Mouse (Mus musculus) cortical plate, adult 2 months (tissue): ENCODE data around the gene Acp1.

Experiments
- CTCF ChIP-seq: fragments of 200-500 bp; IDR thresholded peaks from 2 replicates; pipeline ENCODE4 v1.5.1; 2011; ENCODE audit warnings: mild to moderate bottlenecking, control low read depth, low read length; ENCODE audit not compliant: insufficient read depth; ENCODE audit errors: extremely low read depth
- POLR2A ChIP-seq: fragments of 200-500 bp; IDR thresholded peaks from 2 replicates; pipeline ENCODE4 v1.6.1; 2011; ENCODE audit warnings: mild to moderate bottlenecking, low read length, control low read depth; ENCODE audit not compliant: insufficient read depth; ENCODE audit errors: extremely low read depth

- TF ChIP-seq CTCF (no peak), POLR2A (no peak)
Measured at GRCm38 (mm10) chr12:30908658-30909057, 2.7 kb downstream of the Acp1 start.
